Mouse (Mus musculus) forebrain, embryonic 12.5 days (tissue): ENCODE data around the gene BC037034. TPM values are rescaled to one million over a fixed set of nuclear protein-coding genes. Genes with fewer than 3 reads are reported as not detected.

ENCODE experiments used
- ATAC-seq: fragments of 200-750 bp; cut with Nextera tagmentation; 2 replicates; pipeline ENCODE4 v1.8.0; 2017; ENCODE audit warnings: moderate TSS enrichment; ENCODE audit not compliant: low FRiP score
- H3K27ac ChIP-seq: fragments of 300-500 bp; sonication (generic); 2 replicates; pipeline ENCODE4 v1.5.1; 2016; ENCODE audit warnings: mild to moderate bottlenecking
- H3K27me3 ChIP-seq: fragments of 300-500 bp; sonication (generic); 2 replicates; pipeline ENCODE4 v1.6.1; 2016; ENCODE audit warnings: mild to moderate bottlenecking
- H3K36me3 ChIP-seq: fragments of 300-500 bp; sonication (generic); replicated peaks from 2 replicates; pipeline ENCODE4 v1.6.1; 2016; ENCODE audit warnings: mild to moderate bottlenecking
- H3K4me1 ChIP-seq: fragments of 300-500 bp; sonication (generic); 2 replicates; pipeline ENCODE4 v1.6.1; 2016
- H3K4me2 ChIP-seq: fragments of 300-500 bp; sonication (generic); 2 replicates; pipeline ENCODE4 v1.6.1; 2016; ENCODE audit warnings: mild to moderate bottlenecking, moderate library complexity
- H3K4me3 ChIP-seq: fragments of 300-500 bp; sonication (generic); replicated peaks from 2 replicates; pipeline ENCODE4 v1.5.1; 2016; ENCODE audit warnings: mild to moderate bottlenecking
- H3K9ac ChIP-seq: fragments of 300-500 bp; sonication (generic); 2 replicates; pipeline ENCODE4 v1.6.1; 2016; ENCODE audit warnings: mild to moderate bottlenecking
- H3K9me3 ChIP-seq: fragments of 300-500 bp; sonication (generic); 2 replicates; pipeline ENCODE4 v1.6.1; 2016
- WGBS: fragments of 180-500 bp; shearing (Covaris S2); methylation state at CpG from one replicate; pipeline ENCODE4 v1.1.7; 2016; 5-methylcytosine and 5-hydroxymethylcytosine counted together
- polyA plus RNA-seq: library from polyadenylated mRNA; unstranded; fragments of >200 nt; fragmentation: Nextera tagmentation; extraction: Ambion mirVana; gene quantifications from 2 replicates; pipeline ENCODE4 v1.2.1, GENCODE M21; 2016

Gene BC037034
- polyA plus RNA-seq, 1 experiment from 2014 or later = 16.0 TPM

DNA sequence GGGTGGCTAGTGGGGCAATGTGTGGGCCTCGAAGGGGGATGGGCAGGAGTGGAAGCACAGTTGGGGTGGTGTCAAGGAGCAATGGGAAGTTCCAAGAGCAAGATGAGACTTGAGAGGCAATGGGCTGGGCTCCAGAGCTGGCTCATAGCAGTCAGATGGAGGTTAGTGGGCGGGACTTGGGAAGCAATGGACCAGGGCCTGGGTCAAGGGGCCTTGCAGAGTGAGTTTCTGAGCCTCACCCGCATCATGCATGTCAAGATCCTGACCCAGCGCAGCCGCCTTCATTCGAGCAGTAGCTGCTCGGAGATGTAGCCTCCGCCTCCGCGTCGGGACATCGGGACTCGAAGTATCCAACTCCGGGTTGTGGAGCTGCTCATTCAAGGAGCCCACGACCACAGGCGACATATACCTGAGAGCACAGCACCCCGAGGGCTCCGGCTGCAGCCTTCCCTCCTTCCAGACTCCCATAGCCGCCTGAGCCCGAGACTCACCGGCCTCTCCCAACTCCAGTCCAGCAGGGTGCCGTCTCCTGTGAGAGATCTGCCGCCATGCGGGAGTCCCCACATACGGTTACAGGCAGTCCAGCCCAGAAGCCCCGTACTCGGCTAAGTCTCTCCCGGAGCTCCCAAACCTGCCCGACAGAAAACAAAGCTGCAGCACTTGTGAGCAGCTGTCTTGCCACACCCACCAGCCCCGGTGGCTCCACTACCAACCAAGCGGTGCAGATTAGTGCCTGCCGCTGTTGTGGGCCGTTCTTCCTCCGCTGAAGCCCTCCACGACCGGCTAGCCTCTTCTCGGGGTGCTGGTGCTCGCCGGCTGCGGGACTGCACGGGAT, 11.6 kb upstream of the BC037034 start:
- H3K36me3 ChIP-seq = peaks cover 37% of the 10 kb centered on the region
- H3K4me1 ChIP-seq = peaks cover 68% of the 10 kb centered on the region
- H3K27ac ChIP-seq = 0 out of 2 replicates have a peak overlapping the region, but pooled peaks have one; percentile 31
- H3K4me2 ChIP-seq = peak overlapping the region; percentile 66
- no peak for ATAC-seq
- H3K9ac ChIP-seq = peak overlapping the region; percentile 62
- peak overlapping the region; percentile 40 for H3K4me3 ChIP-seq
- peaks cover 25% of the 10 kb centered on the region for H3K27me3 ChIP-seq
- 6% methylated on average over 41 of the region's 41 CpGs for WGBS
- no peaks in the 10 kb centered on the region for H3K9me3 ChIP-seq

DNA sequence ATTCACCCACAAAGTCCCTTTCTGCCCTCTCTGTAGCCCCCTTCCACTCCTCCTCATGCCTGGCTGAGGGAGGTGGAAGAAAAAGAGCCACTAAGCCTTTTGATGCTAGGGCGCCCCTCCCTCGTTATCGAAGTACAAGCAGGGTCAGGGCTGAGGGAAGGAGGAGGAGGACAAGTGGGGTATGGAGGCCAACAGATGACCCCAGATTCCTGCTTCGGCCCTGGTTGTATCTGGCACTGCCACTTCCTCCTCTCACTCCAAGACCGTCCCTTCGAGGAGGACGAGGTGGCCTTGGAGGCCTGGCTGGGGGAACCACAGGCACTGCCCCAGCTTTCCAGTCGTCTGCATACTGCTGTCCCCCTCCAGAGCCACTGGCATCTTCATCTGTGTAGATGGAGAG, 10.4 kb upstream of the BC037034 start:
- Histone ChIP-seq H3K27me3 (peaks cover 26% of the 10 kb centered on the region), H3K4me3 (no peak overlapping the region), H3K9ac (no peak overlapping the region), H3K27ac (no peak overlapping the region), H3K4me2 (no peak overlapping the region), H3K4me1 (peaks cover 68% of the 10 kb centered on the region), H3K9me3 (no peaks in the 10 kb centered on the region), H3K36me3 (peaks cover 37% of the 10 kb centered on the region)
- 60% methylated on average over 8 of the region's 8 CpGs for WGBS
- no peak for ATAC-seq

DNA sequence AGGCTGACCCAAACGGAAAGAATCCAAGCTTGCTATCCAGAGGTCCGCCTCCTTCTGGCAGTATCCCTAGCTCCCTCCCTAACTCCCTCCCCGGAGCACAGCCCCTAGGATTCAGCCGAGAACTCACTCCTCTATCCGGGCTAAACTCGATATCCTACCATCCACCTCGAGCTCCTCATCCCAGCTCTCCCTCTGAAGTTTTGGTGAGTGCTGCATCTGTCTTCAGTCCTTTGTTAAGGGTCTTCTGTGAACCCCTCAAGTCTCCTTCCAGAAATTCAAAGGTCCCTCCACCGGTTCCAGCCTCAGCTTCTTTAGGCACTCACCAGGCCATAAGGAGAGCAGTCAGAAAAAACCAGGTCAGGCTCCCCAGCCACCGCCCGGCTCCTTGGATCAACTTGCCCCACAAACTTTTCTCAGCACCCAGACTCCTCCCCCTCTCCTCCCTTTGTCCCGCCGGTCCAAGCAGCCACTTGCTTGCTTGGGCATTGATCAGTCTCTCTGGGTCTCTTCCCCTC, 8.6 kb upstream of the BC037034 start, which contains the start of gene Gal3st4:
TSS of gene Gal3st4 (minus strand) at position 432 of the 515 bp plus-strand sequence.
- 0 out of 2 replicates have a peak, but pooled peaks have one; percentile 18 for ATAC-seq
- peak within 1 kb of the TSS; percentile 20 for H3K4me3 ChIP-seq
- WGBS = 2% methylated on average over 12 of the region's 12 CpGs
- H3K27ac ChIP-seq = no peak within 1 kb of the TSS
- H3K4me2 ChIP-seq = peak within 1 kb of the TSS; percentile 39
- H3K4me1 ChIP-seq = peaks cover 52% of the 10 kb centered on the region
- H3K27me3 ChIP-seq = peaks cover 26% of the 10 kb centered on the region
- peaks cover 28% of the 10 kb centered on the region for H3K36me3 ChIP-seq
- H3K9ac ChIP-seq = 0 out of 2 replicates have a peak within 1 kb of the TSS, but pooled peaks have one; percentile 33
- H3K9me3 ChIP-seq = no peaks in the 10 kb centered on the region

DNA sequence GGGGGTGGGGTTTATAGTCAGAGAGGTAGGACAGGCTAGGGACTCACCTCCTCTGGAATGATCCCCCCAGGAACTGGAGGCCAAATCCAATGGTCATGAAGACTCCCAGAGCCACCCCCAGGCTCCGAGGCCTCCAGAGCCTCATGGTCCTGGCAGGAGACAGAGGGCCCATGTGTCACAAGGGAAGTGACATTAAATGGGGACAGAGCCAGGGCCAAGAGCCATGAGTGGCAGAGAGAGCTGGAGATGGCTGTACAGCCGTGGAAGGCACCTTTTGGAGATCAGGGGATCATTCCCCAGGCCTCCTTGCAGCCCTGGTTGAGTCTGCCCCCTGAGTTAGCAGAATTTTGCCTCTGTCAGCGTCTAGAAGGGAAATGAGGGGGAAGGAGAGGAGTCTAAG, 7.4 kb upstream of the BC037034 start:
- ATAC-seq = no peak
- Histone ChIP-seq H3K4me2 (no peak overlapping the region), H3K27me3 (peaks cover 26% of the 10 kb centered on the region), H3K9me3 (no peaks in the 10 kb centered on the region), H3K4me1 (peaks cover 39% of the 10 kb centered on the region), H3K4me3 (no peak overlapping the region), H3K9ac (no peak overlapping the region), H3K27ac (no peak overlapping the region), H3K36me3 (peaks cover 18% of the 10 kb centered on the region; the same call in 1 of the 2 replicates)
- 48% methylated on average over 3 of the region's 3 CpGs for WGBS

DNA sequence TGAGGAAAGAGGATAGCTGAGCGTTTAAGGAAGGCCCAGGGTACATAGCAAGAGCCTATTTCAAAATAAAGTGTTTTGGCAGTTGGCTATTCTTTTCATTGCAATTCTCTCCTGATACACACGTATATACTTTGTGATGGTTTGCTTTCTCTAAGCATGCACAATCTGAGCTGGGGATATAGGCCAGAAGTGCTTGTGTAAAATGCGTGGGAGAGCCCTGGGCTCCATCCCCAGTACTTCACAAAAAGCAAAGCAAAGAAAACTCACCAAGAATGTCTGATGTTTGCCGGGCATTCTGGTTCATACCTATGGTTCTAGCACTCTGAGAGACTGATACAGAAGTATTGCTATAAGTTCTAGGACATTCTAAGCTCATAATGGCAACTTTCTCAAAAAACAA, 5.1 kb upstream of the BC037034 start:
- Histone ChIP-seq H3K27ac (no peak overlapping the region), H3K9ac (no peak overlapping the region), H3K27me3 (peaks cover 22% of the 10 kb centered on the region), H3K4me2 (no peak overlapping the region), H3K9me3 (no peaks in the 10 kb centered on the region), H3K4me3 (no peak overlapping the region), H3K36me3 (peaks cover 8% of the 10 kb centered on the region), H3K4me1 (peaks cover 27% of the 10 kb centered on the region)
- no peak for ATAC-seq
- WGBS = 84% methylated on average over 4 of the region's 4 CpGs

DNA sequence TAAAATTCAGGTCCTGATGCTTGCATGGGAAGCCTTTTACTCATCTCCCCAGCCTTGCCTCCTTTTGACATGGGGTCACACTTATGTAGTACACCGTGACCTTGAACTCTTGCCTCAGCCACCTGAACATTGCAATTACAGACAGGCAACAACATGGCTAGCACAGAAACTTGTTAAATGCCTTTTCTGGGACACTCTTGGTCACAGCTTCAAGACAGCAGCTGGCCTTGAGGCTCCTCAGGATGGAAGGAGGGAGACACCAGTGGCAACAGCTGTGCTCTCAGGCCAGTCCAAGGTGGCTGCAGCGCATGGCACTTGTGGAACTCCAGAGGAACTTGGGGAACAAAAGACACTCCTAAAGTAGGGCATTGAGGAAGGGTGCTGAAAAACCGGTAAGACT, 3.3 kb upstream of the BC037034 start:
- H3K9ac ChIP-seq = no peak overlapping the region
- 87% methylated on average over 3 of the region's 3 CpGs for WGBS
- H3K27me3 ChIP-seq = peaks cover 17% of the 10 kb centered on the region; the same call in 1 of the 2 replicates
- no peaks in the 10 kb centered on the region for H3K9me3 ChIP-seq
- no peak overlapping the region for H3K4me2 ChIP-seq
- peaks cover 29% of the 10 kb centered on the region for H3K4me1 ChIP-seq
- no peak overlapping the region for H3K27ac ChIP-seq
- no peak overlapping the region for H3K4me3 ChIP-seq
- ATAC-seq = no peak
- peaks cover 9% of the 10 kb centered on the region for H3K36me3 ChIP-seq

DNA sequence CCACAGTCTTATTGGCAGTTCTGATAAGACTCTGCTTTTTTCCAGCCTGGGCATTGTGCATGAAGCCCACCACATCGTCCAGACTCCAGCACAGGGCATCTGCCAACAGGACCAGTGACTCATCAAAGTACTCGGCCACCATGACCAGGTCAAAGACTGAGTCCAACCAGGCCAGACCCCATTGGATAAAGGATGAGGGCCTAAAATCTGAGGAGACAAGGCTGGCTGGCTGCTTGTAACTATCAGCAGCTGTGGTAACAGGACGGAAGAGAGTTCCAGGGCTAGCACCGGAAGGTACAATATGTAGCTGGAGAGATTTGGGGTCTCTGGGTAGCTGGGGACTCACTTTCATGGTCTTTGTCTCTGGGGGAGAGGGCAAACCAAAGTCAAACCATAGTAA, 1.9 kb upstream of the BC037034 start:
- H3K4me2 ChIP-seq = no peak overlapping the region
- 90% methylated on average over 4 of the region's 4 CpGs for WGBS

DNA sequence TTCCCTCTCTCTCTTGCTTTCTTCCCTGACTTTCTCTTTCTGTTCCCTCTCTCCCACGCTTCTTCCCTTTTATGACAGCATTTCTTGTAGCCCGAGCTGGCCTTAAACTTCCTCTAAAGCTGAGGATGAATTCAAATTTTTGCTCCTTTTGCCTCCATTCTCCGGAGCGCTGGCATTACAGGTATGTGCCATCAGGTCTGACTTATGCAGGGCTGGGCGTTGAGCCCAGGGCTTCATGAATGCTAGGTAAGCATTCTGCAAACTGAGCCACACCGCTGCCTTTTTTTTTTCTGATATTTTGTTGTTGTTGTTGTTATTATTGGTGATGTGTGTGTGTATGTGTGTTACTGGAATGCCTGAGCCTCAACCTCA, 360 bp upstream of the BC037034 start:
- 17% methylated on average over 6 of the region's 6 CpGs for WGBS
- peaks cover 27% of the 10 kb centered on the region for H3K4me1 ChIP-seq

More for the DNA sequence above, 1.9 kb upstream of the BC037034 start:
- peaks cover 27% of the 10 kb centered on the region for H3K4me1 ChIP-seq
- no peaks in the 10 kb centered on the region for H3K9me3 ChIP-seq
- H3K27me3 ChIP-seq = peaks cover 4% of the 10 kb centered on the region; the same call in 1 of the 2 replicates
- H3K4me3 ChIP-seq = no peak overlapping the region
- no peak overlapping the region for H3K27ac ChIP-seq
- ATAC-seq = no peak
- H3K36me3 ChIP-seq = peaks cover 23% of the 10 kb centered on the region
- H3K9ac ChIP-seq = no peak overlapping the region

DNA sequence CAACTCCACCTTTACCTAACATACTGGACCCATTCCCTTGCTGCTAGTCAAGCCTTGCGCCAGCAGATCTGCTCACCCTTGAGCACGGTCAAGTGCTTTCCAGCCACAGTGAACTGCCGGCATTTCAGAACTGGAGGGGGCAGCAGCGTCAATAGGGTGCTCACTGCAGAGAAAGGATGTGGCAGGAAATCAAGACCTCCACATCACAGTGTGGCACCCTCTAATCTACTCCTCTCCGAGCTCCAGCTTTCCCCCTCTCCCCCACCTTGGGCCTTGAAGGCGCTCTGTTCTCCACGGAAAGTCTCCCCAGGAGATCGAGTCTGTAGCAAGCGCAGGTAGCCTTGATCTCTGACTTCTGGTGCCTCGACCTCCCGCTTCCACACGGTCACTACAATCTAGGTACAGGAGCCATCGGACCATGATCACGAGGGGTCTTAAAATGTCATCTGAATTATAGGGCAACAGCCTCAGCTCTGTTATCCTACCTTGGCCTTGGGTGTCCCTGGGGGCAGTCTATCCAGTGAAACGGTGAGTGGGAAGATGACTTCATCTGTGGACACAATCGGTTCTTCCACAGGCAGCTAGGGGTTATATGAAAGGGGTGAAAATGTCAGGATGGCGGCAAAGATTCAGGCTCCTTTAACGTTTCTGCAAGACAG, 1.1 kb downstream of the BC037034 start:
- H3K4me1 ChIP-seq = peaks cover 27% of the 10 kb centered on the region
- 68% methylated on average over 18 of the region's 18 CpGs for WGBS
- H3K27me3 ChIP-seq = no peaks in the 10 kb centered on the region
- H3K9ac ChIP-seq = peak overlapping the region; percentile 96
- no peaks in the 10 kb centered on the region for H3K9me3 ChIP-seq
- peak overlapping the region; percentile 94 for H3K4me3 ChIP-seq
- ATAC-seq = no peak
- H3K4me2 ChIP-seq = peak overlapping the region; percentile 99
- H3K36me3 ChIP-seq = peaks cover 51% of the 10 kb centered on the region
- H3K27ac ChIP-seq = no peak overlapping the region

More for the DNA sequence above, 360 bp upstream of the BC037034 start:
- Histone ChIP-seq H3K4me2 (peak overlapping the region; percentile 99), H3K27me3 (no peaks in the 10 kb centered on the region), H3K9me3 (no peaks in the 10 kb centered on the region), H3K36me3 (peaks cover 39% of the 10 kb centered on the region), H3K4me3 (peak overlapping the region; percentile 94), H3K9ac (peak overlapping the region; percentile 96), H3K27ac (peak overlapping the region; percentile 77)
- ATAC-seq = no peak

DNA sequence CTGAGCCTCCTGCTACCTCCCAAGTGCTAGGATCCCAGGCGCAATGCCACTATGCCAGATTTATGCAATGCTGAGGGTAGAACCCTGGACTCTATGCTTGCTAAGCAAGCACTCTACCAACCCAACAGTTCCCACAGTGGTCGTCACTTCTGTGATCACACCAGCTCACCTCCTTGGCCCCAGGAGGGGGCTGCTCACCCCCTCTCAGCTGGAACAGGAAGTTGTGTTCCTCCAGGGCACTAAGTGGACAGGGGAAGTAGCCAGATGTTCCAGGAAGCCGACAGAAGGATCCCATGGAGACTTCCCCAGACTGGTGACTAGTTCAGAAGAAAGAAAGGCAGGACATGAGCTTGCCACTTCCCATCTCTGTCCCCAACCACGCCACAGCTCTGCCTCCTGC, 1.8 kb downstream of the BC037034 start:
- H3K4me3 ChIP-seq = 0 out of 2 replicates have a peak overlapping the region, but pooled peaks have one; percentile 94

DNA sequence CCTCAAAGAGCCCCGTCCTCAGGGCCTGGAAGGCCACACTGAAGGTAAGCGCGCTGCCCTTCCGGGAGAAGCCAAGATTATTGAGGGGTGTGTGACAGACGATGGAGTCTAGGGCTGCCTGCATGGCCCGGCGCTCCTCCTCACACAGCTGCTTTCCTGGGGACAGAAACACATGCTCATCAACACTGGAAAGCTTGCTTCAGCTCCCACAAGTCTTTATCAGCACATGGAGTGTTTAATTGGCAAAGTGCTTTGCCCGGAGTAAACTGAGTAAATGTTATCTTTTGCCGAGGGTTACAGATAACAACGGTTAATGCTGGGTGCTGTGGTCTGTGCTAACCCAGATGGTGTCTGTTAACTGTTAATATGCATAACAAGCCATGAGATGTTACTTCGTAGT, 3.0 kb downstream of the BC037034 start:
- Histone ChIP-seq H3K4me1 (peaks cover 35% of the 10 kb centered on the region), H3K4me2 (no peak overlapping the region)

More for the DNA sequence above, 1.8 kb downstream of the BC037034 start:
- peaks cover 52% of the 10 kb centered on the region for H3K36me3 ChIP-seq
- no peak overlapping the region for H3K27ac ChIP-seq
- no peaks in the 10 kb centered on the region for H3K9me3 ChIP-seq
- H3K27me3 ChIP-seq = no peaks in the 10 kb centered on the region
- peaks cover 27% of the 10 kb centered on the region for H3K4me1 ChIP-seq
- WGBS = 77% methylated on average over 4 of the region's 4 CpGs
- ATAC-seq = no peak
- H3K4me2 ChIP-seq = peak overlapping the region; percentile 99; the same call in 1 of the 2 replicates
- no peak overlapping the region for H3K9ac ChIP-seq

DNA sequence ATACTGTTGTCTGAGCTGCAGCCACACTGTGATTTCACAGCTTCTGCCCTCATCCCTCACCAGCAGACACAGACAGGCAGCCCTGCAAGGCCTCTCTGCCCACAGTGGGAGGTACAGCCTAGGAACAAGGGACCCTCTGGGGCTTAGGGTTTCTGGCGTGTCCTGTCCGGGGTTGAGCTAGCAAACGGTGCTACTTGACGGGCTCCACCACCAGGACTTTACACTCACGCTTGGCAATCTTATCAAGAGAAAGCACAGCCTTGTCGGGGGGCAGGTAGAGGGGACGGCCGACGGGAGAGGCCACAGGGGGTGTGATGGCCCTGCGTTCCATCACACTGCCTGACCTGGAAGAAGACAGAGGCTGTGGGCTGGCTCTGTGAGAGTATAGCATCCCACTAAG, 3.8 kb downstream of the BC037034 start:
- no peak overlapping the region for H3K27ac ChIP-seq
- H3K4me1 ChIP-seq = peaks cover 36% of the 10 kb centered on the region
- no peak overlapping the region for H3K4me2 ChIP-seq
- no peak overlapping the region for H3K4me3 ChIP-seq
- no peak for ATAC-seq
- no peaks in the 10 kb centered on the region for H3K27me3 ChIP-seq
- H3K9ac ChIP-seq = no peak overlapping the region
- peaks cover 45% of the 10 kb centered on the region for H3K36me3 ChIP-seq
- no peaks in the 10 kb centered on the region for H3K9me3 ChIP-seq
- 86% methylated on average over 10 of the region's 10 CpGs for WGBS

More for the DNA sequence above, 3.0 kb downstream of the BC037034 start:
- H3K4me3 ChIP-seq = no peak overlapping the region
- no peak for ATAC-seq
- WGBS = 91% methylated on average over 11 of the region's 11 CpGs
- H3K9ac ChIP-seq = no peak overlapping the region
- no peaks in the 10 kb centered on the region for H3K9me3 ChIP-seq
- peaks cover 47% of the 10 kb centered on the region for H3K36me3 ChIP-seq
- H3K27me3 ChIP-seq = no peaks in the 10 kb centered on the region
- H3K27ac ChIP-seq = no peak overlapping the region
